Comparison of ENCODE assay signal across 12 mouse cellular contexts in the genomic region with DNA sequence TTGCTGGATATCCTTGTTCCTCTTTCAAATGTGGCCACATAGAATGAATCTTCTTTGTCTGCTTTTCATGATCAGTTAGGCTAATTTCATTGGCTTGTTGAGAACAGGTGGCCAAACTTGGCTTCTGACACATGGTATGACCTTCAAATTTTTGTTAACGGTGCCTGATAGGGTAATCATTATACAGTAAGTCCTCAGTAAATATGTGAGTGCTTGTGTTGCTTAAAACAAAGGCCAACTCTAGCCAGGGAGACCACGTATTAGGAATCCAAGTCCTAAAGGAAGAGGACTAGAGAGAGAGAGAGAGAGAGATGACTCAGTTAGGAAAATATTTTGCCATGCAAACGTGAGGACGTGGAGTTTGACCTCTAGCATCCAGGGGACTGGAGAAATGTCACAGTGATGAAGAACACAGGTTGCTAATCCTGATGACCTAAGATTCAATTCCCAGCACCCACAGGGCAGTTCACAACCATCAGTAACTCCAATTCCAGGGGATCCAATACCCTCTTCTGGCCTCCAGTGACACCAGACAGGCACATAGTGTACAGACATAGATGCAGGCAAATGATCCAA.
"Had no signal": no experiment of that assay in that cellular context is flagged by ENCODE, and none has a peak within 500 bp of the region (broad histone marks: within the 10 kb centered on the region; RNA-seq: fewer than 3 reads in every experiment).

No protein-coding gene starts in this region.

- H3K27me3 ChIP-seq: intestine, embryonic 15.5 days; limb, embryonic 15.5 days; neural tube, embryonic 15.5 days had no signal

- ATAC-seq: intestine, embryonic 15.5 days had no signal

- DNase-seq: layer of hippocampus, adult 9-11 months; layer of hippocampus, postnatal 36 days; lung, embryonic 14.5 days; lung, postnatal 10 days; lung, postnatal 4 days; midbrain, embryonic 14.5 days; thymus, postnatal 36 days had no signal

- H3K4me1 ChIP-seq: intestine, embryonic 15.5 days had no signal

- H3K9ac ChIP-seq: intestine, embryonic 15.5 days; limb, embryonic 15.5 days; lung, embryonic 14.5 days; neural tube, embryonic 15.5 days had no signal

- H3K4me2 ChIP-seq: intestine, embryonic 15.5 days; limb, embryonic 15.5 days; lung, embryonic 14.5 days; neural tube, embryonic 15.5 days had no signal

- H3K27ac ChIP-seq: intestine, embryonic 15.5 days; limb, embryonic 15.5 days; midbrain, embryonic 10.5 days; neural tube, embryonic 15.5 days had no signal

- H3K4me3 ChIP-seq: intestine, embryonic 15.5 days; limb, embryonic 15.5 days; midbrain, embryonic 10.5 days; myocyte; neural tube, embryonic 15.5 days had no signal

- H3K36me3 ChIP-seq: intestine, embryonic 15.5 days; limb, embryonic 15.5 days; midbrain, embryonic 10.5 days; neural tube, embryonic 15.5 days had no signal

- H3K9me3 ChIP-seq: intestine, embryonic 15.5 days; limb, embryonic 15.5 days; midbrain, embryonic 10.5 days; neural tube, embryonic 15.5 days had no signal
